Mouse (Mus musculus): ENCODE measurements around the gene Irf9.

- TF ChIP-seq CTCF (IDR thresholded peaks at IDR 0.05; ENCODE audit: borderline replicate concordance, insufficient read depth, low read length) (no peak), POLR2A (IDR thresholded peaks at IDR 0.05; ENCODE audit: low read depth, low read length) (peak; percentile 71)
Observed at GRCm38 (mm10) chr14:55591331-55591891, 12.0 kb upstream of the Irf9 start, which contains the start of gene Rnf31.
